Mouse (Mus musculus): Measurements from ENCODE around the gene Bri3.
"Not testable (repeated sequence)": the region's sequence is repeated elsewhere in the genome, so short reads cannot be mapped to it uniquely, and the experiment has no call there.

Gene Bri3

GRCm38 (mm10) chr5:144364680-144365357 is 120.6 kb downstream of the Bri3 start:
- no peak for DNase-seq

DNA sequence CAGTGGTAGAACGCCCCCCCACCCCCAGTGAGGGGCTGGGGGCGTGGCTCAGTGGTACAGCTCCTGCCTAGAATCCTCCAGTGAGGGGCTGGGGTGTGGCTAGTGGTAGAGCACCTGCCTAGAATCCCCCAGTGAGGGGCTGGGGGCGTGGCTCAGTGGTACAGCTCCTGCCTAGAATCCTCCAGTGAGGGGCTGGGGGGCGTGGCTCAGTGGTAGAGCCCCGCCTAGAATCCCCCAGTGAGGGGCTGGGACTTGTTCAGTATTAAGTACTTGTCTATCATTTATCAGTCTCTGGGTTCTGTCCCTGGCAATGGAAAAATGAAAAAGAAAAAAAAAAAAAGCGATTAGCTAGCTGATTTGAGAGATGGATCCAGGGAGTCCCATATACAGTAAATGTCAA is 122.3 kb downstream of the Bri3 start:
- not testable (repeated sequence) for DNase-seq

GRCm38 (mm10) chr5:144368661-144369205 is 124.5 kb downstream of the Bri3 start:
- no peak for DNase-seq

- peak; percentile 62 for DNase-seq
Measured at GRCm38 (mm10) chr5:144370986-144371385, 126.7 kb downstream of the Bri3 start.

DNA sequence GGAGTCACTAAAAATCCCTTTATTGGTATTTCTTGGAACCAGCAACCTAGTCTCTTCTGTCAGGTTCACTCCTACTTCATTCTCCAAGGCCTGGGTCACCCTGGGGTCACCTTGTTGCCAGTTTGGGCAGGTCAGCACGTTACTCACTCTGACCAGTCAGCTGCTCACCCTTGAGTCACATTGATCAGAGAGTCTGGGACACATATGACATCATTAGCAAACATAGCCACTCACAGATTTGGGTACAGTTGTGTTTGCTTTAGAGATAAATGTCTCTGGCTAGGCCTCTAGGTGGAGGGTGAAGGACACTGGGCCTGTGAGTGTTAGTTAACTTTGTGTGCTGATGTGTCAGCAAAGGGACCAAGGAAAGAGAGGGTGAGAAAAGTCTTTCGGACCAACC is 127.9 kb downstream of the Bri3 start:
- DNase-seq, result no peak

DNA sequence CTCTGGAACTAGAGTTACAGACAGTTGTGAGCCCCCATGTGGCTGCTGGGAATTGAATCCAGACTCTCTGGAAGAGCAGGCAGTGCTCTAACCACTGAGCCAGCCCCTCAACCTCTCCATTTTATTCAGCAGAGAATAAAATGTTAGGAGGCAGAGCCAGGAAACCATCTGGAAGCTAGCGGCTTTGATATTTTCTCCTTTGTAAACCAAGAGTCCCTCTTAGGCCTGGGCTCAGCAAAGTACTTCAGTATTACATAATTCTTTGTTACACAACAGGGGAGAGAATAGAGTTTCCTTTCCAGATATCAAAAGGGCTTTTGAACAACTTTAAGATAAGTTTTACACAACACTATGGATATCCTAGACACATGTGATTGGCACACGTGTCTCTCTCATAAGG is 128.6 kb downstream of the Bri3 start:
- no peak for DNase-seq

DNA sequence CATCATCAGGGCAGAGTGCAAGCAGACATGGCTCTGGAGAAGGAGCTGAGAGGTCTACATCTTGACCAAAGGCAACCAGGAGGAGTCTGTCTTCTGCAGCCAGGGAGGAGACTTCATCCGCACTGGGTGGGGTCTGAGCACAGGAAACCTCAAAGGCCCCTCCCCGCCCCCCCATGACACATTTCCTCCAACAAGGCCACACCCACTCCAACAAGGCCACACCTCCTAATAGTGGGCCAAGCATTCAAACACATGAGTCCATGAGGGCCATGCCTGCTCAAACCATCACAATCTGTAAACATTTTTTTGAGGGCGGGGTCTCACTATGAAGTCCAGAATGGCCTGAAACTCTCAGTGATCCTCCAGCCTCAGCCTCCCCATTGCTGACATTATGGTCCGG is 135.2 kb downstream of the Bri3 start:
- DNase-seq, result no peak

- DNase-seq, result no peak
Measured at GRCm38 (mm10) chr5:144380689-144381088, 136.5 kb downstream of the Bri3 start.

DNA sequence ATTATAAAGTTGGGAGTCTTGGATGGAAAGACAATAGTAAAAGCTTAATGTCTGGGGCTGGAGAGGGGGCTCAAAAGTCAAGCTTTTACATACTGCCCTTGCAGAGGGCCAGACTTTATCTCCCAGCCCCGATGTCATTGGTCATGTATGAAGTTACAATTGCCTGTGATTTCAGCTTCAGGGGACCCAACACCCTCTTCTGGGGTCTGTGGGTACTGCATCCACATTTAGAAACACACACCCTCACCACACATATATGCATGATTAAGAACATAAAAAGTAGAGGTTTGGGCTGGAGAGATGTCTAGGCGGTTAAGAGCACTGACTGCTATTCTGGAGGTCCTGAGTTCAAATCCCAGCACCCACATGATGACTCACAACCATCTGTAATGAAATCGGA is 137.5 kb downstream of the Bri3 start:
- DNase-seq, result no peak

DNA sequence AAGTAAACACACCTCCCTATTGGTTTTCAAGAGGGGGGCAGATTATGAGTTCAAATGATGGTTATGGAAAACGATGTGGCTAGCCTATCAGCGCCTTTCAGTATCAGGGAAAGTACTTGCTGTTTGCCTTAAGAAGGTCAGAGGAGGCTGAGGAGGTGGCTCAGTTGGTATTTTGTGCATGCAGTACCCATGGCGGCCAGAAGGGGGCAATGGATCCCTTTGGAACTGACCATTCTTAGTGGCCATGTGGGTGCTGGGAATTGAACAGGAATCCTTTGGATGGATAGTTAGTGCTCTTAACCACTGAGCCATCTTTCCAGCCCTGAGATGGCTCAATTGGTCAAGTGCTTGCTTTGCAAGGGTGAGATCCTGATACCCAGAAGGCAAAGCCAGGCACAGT is 139.7 kb downstream of the Bri3 start:
- DNase-seq, result no peak

GRCm38 (mm10) chr5:144387851-144388250 is 143.6 kb downstream of the Bri3 start:
- DNase-seq, result peak; percentile 64

GRCm38 (mm10) chr5:144394142-144394541 is 149.9 kb downstream of the Bri3 start:
- DNase-seq, result no peak

DNA sequence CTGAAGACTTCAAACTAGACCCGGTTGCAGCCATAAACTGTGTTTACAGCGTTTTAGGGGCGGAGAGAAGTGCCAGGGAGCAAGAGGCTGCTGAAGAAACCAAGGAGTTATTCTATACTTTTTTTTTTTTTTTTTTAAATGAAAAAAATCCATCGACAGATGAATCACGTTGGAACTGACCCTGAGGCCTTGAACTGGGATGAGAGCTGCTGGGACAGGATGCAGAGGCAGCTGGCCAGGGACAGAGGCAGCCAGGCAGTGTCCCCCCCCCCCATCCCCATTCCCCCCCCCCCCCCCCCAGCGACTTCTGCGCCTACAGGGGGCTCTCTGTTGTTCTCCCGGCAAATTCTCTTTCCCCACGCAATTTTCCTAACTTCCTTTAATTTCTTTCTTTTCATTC is 153.3 kb downstream of the Bri3 start:
- no peak for DNase-seq

DNA sequence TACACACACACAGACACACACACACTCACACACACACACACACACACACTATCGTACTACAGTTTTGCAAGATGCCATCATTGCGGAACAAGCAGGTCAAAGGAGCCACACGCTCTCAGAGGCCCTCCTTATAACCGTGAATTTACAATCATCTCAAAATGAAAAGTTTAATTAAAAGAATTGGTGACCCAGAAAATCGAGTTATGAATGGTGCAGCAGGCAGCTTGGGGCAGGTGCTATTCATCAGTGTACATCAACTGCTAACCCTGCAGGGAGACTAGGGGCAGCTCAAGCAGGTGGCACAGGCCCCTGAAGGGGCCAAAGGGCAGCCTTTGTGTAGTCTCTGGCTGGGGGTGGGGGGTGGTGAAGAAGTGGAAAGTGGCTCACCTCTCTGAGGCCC is 156.6 kb downstream of the Bri3 start:
- peak; percentile 34 for DNase-seq

- DNase-seq, result no peak
Measured at GRCm38 (mm10) chr5:144406256-144406655, 162.0 kb downstream of the Bri3 start.

DNA sequence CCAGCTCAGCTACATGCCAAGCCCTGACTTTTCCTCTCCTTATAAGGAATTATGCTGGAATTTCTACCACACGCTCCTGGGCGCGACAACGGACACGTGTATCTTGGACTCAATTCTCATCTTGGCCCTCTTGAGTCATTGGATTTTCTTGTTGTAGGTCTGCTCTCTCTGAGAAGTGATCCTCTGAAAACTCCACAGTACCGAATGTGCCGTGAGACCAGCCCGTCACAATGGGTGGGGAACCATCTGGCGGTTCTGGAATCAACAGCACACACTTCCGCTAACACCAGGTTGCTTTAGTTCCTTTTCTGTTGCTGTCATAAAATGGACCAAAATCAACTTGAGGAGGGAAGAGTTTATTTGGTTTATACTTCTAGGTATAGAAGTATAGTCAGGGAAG is 166.4 kb downstream of the Bri3 start:
- DNase-seq, result no peak

- DNase-seq, result no peak
Measured at GRCm38 (mm10) chr5:144411702-144412101, 167.5 kb downstream of the Bri3 start.

GRCm38 (mm10) chr5:144412781-144413180 is 168.5 kb downstream of the Bri3 start:
- no peak for DNase-seq

- no peak for DNase-seq
Measured at GRCm38 (mm10) chr5:144418456-144418855, 174.2 kb downstream of the Bri3 start.

DNA sequence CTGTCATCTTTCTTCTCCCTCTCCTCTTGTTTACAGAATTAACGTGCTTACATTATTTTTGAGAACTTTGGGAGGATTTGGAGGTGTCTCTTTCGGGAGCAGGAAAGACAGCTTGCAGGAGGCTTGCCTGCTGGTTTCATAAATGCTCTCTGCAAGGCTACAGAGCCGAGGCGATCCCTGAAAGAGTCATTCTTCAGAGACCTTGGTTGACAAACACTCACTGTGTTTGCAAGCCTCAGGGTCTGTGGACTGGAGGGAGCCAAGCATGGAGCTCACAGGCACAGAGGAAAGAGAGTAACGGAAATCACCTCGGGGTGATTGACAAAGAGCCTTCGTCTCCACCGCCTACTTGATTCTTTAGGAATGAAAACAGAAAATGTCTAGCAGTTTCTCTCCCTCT is 175.8 kb downstream of the Bri3 start:
- DNase-seq, result no peak

DNA sequence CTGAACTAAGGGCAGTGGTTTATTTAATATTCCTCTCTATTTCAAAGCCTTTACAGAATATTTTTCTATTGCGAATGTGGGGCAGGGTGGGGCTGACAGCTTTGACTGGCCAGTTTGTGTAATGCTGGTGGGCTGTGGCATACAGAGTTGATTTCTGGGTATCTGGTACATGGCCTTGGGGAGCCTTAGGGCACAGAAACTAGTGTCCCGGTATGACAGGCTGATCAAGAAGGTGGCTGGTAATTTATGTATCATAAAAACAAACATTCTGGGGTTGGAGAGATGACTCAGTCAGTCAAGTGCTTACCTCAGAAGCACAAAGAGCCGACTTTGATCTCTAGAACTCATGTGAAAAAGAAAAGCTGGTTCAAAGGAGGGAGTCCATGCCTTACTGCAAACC is 182.5 kb downstream of the Bri3 start:
- no peak for DNase-seq

GRCm38 (mm10) chr5:144427861-144428260 is 183.6 kb downstream of the Bri3 start:
- no peak for DNase-seq

GRCm38 (mm10) chr5:144431481-144431880 is 187.2 kb downstream of the Bri3 start:
- DNase-seq, result no peak

GRCm38 (mm10) chr5:144439286-144440040 is 195.2 kb downstream of the Bri3 start:
- no peak for DNase-seq

Data from embryo, embryonic 11 days (tissue).